Mouse (Mus musculus) heart, adult 2 months (tissue): ENCODE results near the gene Erp44. TPM values are rescaled to one million over a fixed set of nuclear protein-coding genes. Genes with fewer than 3 reads are reported as not detected.

Experiments
- DNase-seq, 2 experiments: peaks; one replicate each; pipeline ENCODE4 v3.0.0; 2021
- H3K27ac ChIP-seq: fragments of 200-600 bp; 2 replicates; pipeline ENCODE4 v1.8.1; 2022
- H3K27me3 ChIP-seq: fragments of 200-500 bp; 2 replicates; pipeline ENCODE4 v1.6.1; 2012; ENCODE audit warnings: mild to moderate bottlenecking, low read length, inconsistent platforms, mixed read lengths; ENCODE audit not compliant: control insufficient read depth, insufficient read depth
- H3K36me3 ChIP-seq: fragments of 200-500 bp; 2 replicates; pipeline ENCODE4 v1.6.1; 2012; ENCODE audit warnings: low read length, inconsistent platforms; ENCODE audit not compliant: control insufficient read depth, insufficient read depth
- H3K4me1 ChIP-seq: fragments of 200-500 bp; 2 replicates; pipeline ENCODE4 v1.6.1; 2011; ENCODE audit warnings: low read length; ENCODE audit not compliant: control insufficient read depth, insufficient read depth
- H3K4me3 ChIP-seq: fragments of 200-600 bp; 2 replicates; pipeline ENCODE4 v1.8.1; 2022
- H3K79me2 ChIP-seq: fragments of 200-500 bp; replicated peaks from 2 replicates; pipeline ENCODE4 v1.6.1; 2012; ENCODE audit warnings: mild to moderate bottlenecking, inconsistent platforms, low read length, moderate library complexity, mixed read lengths; ENCODE audit not compliant: control insufficient read depth, insufficient read depth
- H3K9ac ChIP-seq: fragments of 200-500 bp; 2 replicates; pipeline ENCODE4 v1.6.1; 2012; ENCODE audit warnings: low read depth, mild to moderate bottlenecking, control low read depth, inconsistent platforms, low read length, mixed read lengths
- CTCF ChIP-seq: fragments of 200-600 bp; IDR thresholded peaks from 2 replicates; pipeline ENCODE4 v1.8.1; 2022; ENCODE audit warnings: antibody characterized with exemption, mild to moderate bottlenecking, moderate library complexity
- EP300 ChIP-seq: fragments of 200-500 bp; IDR thresholded peaks from 2 replicates; pipeline ENCODE4 v1.6.1; 2011; ENCODE audit warnings: low read depth, low read length, control low read depth; ENCODE audit not compliant: insufficient read depth
- POLR2A ChIP-seq: fragments of 200-500 bp; IDR thresholded peaks from 2 replicates; pipeline ENCODE4 v1.6.1; 2011; ENCODE audit warnings: mild to moderate bottlenecking, low read depth, low read length, control low read depth; ENCODE audit not compliant: insufficient read depth
- WGBS: fragments of 180-500 bp; shearing (Covaris S2); methylation state at CpG from one replicate; pipeline ENCODE4 v1.1.7; 2018; 5-methylcytosine and 5-hydroxymethylcytosine counted together
- intact Hi-C: fragments of 180-260 bp; cut with DNase I; formaldehyde crosslinking; loops from one replicate; pipeline ENCODE4 v1.15.1; 2025
- polyA plus RNA-seq: library from polyadenylated mRNA; depleted of rRNA; stranded (reverse); fragments of >200 nt; gene quantifications from 2 replicates; pipeline ENCODE4 v1.2.3, GENCODE M21; 2012
- total RNA-seq, 2 experiments: library from RNA; stranded (reverse); gene quantifications; 2 replicates each; pipeline ENCODE4 v1.2.3; 2021

The Erp44 gene
- total and polyA plus RNA-seq, 3 experiments: 10.7 to 30.8 (median 30.1) TPM

DNA sequence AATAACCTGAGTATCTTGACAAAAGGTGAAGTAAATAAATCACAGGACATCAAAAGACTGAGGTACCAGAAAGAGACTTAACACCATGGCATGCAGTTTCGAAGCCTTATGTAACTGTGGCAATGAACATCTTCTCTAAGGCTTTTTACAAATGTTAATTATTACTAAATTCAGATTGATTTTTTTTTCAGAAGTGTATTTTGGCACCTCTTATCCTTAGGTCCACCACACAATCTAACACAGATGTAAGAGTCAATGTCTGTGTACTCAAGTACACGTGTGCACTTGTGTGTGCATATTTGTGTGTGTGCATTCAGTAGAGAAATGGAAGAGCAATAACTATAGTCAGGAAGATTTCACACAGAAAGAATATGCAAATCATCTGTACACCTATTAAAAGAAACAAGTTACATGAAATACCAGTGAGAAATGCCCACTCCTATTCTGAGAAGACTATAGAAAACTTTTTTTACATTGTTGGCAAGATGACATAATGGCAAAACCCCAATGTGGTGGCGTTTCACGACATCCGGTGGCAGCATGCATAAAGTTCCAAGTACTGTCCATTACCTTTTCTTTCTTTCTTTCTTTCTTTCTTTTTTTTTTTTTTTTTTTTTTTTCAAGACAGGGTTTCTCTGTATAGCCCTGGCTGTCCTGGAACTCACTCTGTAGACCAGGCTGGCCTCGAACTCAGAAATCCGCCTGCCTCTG lies 6.1 kb downstream of the Erp44 start:
- Histone ChIP-seq H3K79me2 (peaks cover 8% of the 10 kb centered on the region), H3K4me1 (peaks cover 1% of the 10 kb centered on the region; the same call in 1 of the 2 replicates), H3K27ac (no peak overlapping the region), H3K9ac (no peak overlapping the region), H3K36me3 (peaks cover 2% of the 10 kb centered on the region; the same call in 1 of the 2 replicates), H3K27me3 (no peaks in the 10 kb centered on the region), H3K4me3 (no peak overlapping the region)
- no peak for DNase-seq
- intact Hi-C loops: loop anchor here (10.0 kb wide), 1 partner anchor 1252 kb away; the partner anchor contains the start of genes Mrpl50 and Zfp189
- TF ChIP-seq POLR2A (no peak), EP300 (no peak), CTCF (no peak)
- WGBS: 90% methylated on average over 7 of the region's 7 CpGs

DNA sequence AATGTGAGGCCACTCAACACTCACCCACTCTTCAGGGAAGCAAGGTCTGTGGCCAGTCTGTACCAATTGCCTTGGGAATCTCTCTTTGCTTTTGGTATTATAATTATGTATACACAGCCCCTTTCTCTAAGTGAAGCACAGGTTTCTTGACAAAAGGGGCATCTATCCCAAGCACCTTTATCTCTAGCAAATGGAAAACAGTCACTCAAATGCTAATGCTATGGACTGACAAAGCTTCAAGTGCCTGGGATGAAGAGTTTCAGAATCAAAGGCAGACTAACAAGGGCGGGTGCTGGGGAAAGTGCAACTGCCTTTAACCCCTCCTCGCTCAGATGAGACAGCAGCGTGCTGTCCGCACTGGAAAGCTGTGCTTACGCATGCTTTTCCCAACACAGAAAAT lies 7.5 kb downstream of the Erp44 start:
- H3K36me3 ChIP-seq: peaks cover 2% of the 10 kb centered on the region; the same call in 1 of the 2 replicates
- intact Hi-C loops: loop anchor here (10.0 kb wide), 1 partner anchor 1253 kb away; the partner anchor contains the start of genes Mrpl50 and Zfp189
- H3K4me3 ChIP-seq: no peak overlapping the region
- H3K4me1 ChIP-seq: peaks cover 1% of the 10 kb centered on the region; the same call in 1 of the 2 replicates
- WGBS: 74% methylated on average over 5 of the region's 5 CpGs
- DNase-seq: no peak
- no peaks in the 10 kb centered on the region for H3K27me3 ChIP-seq
- TF ChIP-seq CTCF (no peak), EP300 (no peak), POLR2A (no peak)
- peaks cover 9% of the 10 kb centered on the region for H3K79me2 ChIP-seq
- H3K9ac ChIP-seq: no peak overlapping the region
- no peak overlapping the region for H3K27ac ChIP-seq

DNA sequence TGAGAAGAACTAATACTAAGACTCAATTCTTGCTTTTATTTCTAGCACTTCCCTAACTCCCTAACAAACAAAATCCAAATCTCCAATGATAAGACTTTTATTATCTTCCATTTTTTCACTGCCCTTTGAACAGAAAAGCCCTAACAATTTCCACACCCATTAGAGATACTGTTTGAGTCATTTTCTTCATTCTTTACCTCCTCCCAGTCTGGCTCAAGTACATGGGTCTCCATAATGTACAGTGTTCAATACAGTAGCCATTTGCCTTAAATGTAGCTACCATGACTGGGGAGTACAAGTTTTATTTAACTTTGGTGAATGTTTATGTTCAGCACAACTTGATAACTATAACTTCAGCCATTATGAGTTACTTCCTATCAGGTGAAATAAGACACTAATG lies 8.8 kb downstream of the Erp44 start:
- H3K9ac ChIP-seq: no peak overlapping the region
- H3K27me3 ChIP-seq: no peaks in the 10 kb centered on the region
- no peaks in the 10 kb centered on the region for H3K36me3 ChIP-seq
- TF ChIP-seq EP300 (no peak), CTCF (no peak), POLR2A (no peak)
- H3K79me2 ChIP-seq: peaks cover 13% of the 10 kb centered on the region
- peaks cover 3% of the 10 kb centered on the region for H3K4me1 ChIP-seq
- H3K27ac ChIP-seq: no peak overlapping the region
- no peak for DNase-seq
- intact Hi-C loops: loop anchor here (10.0 kb wide), 1 partner anchor 1254 kb away; the partner anchor contains the start of genes Mrpl50 and Zfp189
- H3K4me3 ChIP-seq: no peak overlapping the region

DNA sequence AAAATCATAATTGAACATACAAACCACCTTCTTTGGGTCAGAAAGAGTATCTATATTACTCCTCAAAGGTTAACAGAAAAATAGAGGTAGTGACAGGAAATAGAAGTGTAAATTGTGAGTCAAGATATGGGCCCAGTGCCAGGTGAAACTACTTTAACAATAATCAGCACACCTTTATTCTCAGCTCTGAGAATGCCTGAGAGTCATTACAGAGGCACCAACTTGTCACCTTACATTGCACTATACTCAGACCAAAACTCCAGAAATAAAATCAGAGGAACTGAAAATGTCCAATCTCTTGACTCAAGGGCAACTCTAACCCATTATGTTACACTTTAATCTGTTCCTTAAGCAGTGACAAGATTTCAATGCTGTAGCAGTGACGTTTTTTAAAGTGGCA lies 11.2 kb downstream of the Erp44 start:
- Histone ChIP-seq H3K27ac (no peak overlapping the region), H3K79me2 (peaks cover 8% of the 10 kb centered on the region; the same call in 1 of the 2 replicates), H3K4me3 (no peak overlapping the region), H3K27me3 (no peaks in the 10 kb centered on the region), H3K9ac (no peak overlapping the region), H3K4me1 (peaks cover 3% of the 10 kb centered on the region), H3K36me3 (no peaks in the 10 kb centered on the region; the same call in 1 of the 2 replicates)
- intact Hi-C loops: no loop called here
- no peak for DNase-seq
- 68% methylated on average over 1 of the region's 1 CpGs for WGBS
- TF ChIP-seq EP300: no peak
- TF ChIP-seq POLR2A: no peak
- TF ChIP-seq CTCF: no peak

DNA sequence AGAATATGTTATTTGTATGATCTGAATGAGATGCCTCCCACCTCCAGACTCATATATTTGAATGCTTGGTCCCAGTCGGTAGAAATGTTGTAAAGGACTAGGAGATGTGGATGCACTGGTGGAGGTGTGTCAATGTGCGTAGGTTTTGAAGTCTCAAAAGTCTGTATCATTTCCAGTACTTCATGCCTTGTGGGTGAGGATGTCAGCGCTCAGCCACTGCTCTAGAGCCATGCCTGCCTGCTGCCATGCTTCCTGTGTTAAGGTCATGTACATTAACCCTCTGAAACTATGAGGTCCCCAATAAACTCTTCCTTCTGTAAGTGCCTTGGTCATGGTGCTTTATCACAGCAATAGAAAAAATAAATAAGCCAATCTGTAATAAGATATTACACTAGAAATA lies 11.7 kb downstream of the Erp44 start:
- WGBS: 85% methylated on average over 3 of the region's 3 CpGs
- H3K27ac ChIP-seq: no peak overlapping the region
- H3K79me2 ChIP-seq: peaks cover 8% of the 10 kb centered on the region; the same call in 1 of the 2 replicates
- DNase-seq: no peak
- H3K4me1 ChIP-seq: peaks cover 3% of the 10 kb centered on the region
- H3K9ac ChIP-seq: no peak overlapping the region
- intact Hi-C loops: no loop called here
- no peaks in the 10 kb centered on the region for H3K27me3 ChIP-seq
- no peak overlapping the region for H3K4me3 ChIP-seq
- TF ChIP-seq POLR2A (no peak), CTCF (no peak), EP300 (no peak)
- H3K36me3 ChIP-seq: no peaks in the 10 kb centered on the region; the same call in 1 of the 2 replicates

- DNase-seq: no peak
- intact Hi-C loops: no loop called here
- Histone ChIP-seq H3K79me2 (peaks cover 3% of the 10 kb centered on the region), H3K36me3 (peaks cover 3% of the 10 kb centered on the region), H3K4me1 (peaks cover 2% of the 10 kb centered on the region), H3K27me3 (no peaks in the 10 kb centered on the region), H3K4me3 (no peak overlapping the region), H3K9ac (no peak overlapping the region), H3K27ac (no peak overlapping the region)
- 88% methylated on average over 3 of the region's 3 CpGs for WGBS
- TF ChIP-seq EP300: no peak
- TF ChIP-seq CTCF: no peak
- TF ChIP-seq POLR2A: no peak
Measured at GRCm38 (mm10) chr4:48258045-48258444, 21.3 kb downstream of the Erp44 start.
